Mouse (Mus musculus) forebrain, postnatal 0 days (tissue): ENCODE data around the gene Lypd6b. TPM values are rescaled to one million over a fixed set of nuclear protein-coding genes. Genes with fewer than 3 reads are reported as not detected.

Experiments used
- ATAC-seq: fragments of 200-750 bp; cut with Nextera tagmentation; 2 replicates; pipeline ENCODE4 v1.8.0; 2017; ENCODE audit warnings: mild to moderate bottlenecking, moderate library complexity
- DNase-seq: peaks from one replicate; pipeline ENCODE4 v3.0.0-alpha.2; 2015
- H3K27ac ChIP-seq: fragments of 300-500 bp; sonication (generic); 2 replicates; pipeline ENCODE4 v1.5.1; 2014; ENCODE audit warnings: low read depth, mild to moderate bottlenecking, antibody characterized with exemption, low read length, moderate library complexity, mixed read lengths
- H3K27me3 ChIP-seq: fragments of 300-500 bp; sonication (generic); 2 replicates; pipeline ENCODE4 v1.6.1; 2014; ENCODE audit warnings: mild to moderate bottlenecking, low read length, mixed read lengths; ENCODE audit not compliant: insufficient read depth
- H3K36me3 ChIP-seq: fragments of 300-500 bp; sonication (generic); 2 replicates; pipeline ENCODE4 v1.6.1; 2014; ENCODE audit warnings: mild to moderate bottlenecking, moderate library complexity; ENCODE audit not compliant: insufficient read depth
- H3K4me1 ChIP-seq: fragments of 300-500 bp; sonication (generic); 2 replicates; pipeline ENCODE4 v1.6.1; 2014; ENCODE audit warnings: antibody characterized with exemption; ENCODE audit not compliant: insufficient read depth
- H3K4me2 ChIP-seq: fragments of 300-500 bp; sonication (generic); 2 replicates; pipeline ENCODE4 v1.6.1; 2014; ENCODE audit warnings: low read depth, mild to moderate bottlenecking, moderate library complexity
- H3K4me3 ChIP-seq: fragments of 300-500 bp; sonication (generic); 2 replicates; pipeline ENCODE4 v1.5.1; 2014; ENCODE audit warnings: low read depth, low read length, mixed read lengths
- H3K9ac ChIP-seq: fragments of 300-500 bp; sonication (generic); 2 replicates; pipeline ENCODE4 v1.6.1; 2014; ENCODE audit warnings: mild to moderate bottlenecking
- H3K9me3 ChIP-seq: fragments of 300-500 bp; sonication (generic); 2 replicates; pipeline ENCODE4 v1.6.1; 2016; ENCODE audit warnings: low read length
- CTCF ChIP-seq: sonication (generic); IDR thresholded peaks from 2 replicates; pipeline ENCODE4 v1.5.1; 2016; ENCODE audit warnings: antibody characterized with exemption, control low read depth, low read depth
- WGBS: fragments of 180-500 bp; shearing (Covaris S2); extraction: QIAGEN DNeasy Blood & Tissue Kit; methylation state at CpG from one replicate; pipeline ENCODE4 v1.1.7; 2014; 5-methylcytosine and 5-hydroxymethylcytosine counted together
- polyA plus RNA-seq: library from polyadenylated mRNA; unstranded; fragments of >200 nt; fragmentation: Nextera tagmentation; extraction: Ambion mirVana; gene quantifications from 2 replicates; pipeline ENCODE4 v1.2.1, GENCODE M21; 2015
- total RNA-seq: library from RNA; depleted of rRNA; stranded (reverse); fragments of >200 nt; gene quantifications from 2 replicates; pipeline ENCODE4 v1.2.3, GENCODE M21; 2014

Gene Lypd6b
- total and polyA plus RNA-seq, 2 experiments from 2014 or later, result 18.6 to 22.2 TPM

DNA sequence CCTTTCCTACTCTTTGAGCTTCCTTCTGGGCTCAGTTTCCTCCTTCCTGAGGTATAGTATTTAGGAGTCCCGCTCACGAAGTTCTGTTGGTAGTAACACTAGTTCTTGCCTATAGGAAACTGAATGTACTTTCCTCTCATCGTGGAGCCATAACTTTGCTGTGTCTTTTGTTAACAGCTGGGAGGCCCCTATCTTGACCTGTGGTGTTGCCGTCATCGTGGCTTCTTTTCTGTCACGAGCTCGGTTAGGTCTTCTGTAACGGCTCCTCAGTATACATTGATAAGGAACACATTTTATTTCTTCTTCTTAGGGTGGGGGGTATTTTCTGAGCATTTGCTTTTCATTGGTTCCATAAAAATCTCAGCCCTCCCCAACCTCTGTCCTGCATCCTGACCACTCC lies 74.2 kb downstream of the Lypd6b start:
- Histone ChIP-seq H3K9me3 (no peaks in the 10 kb centered on the region), H3K4me3 (no peak overlapping the region), H3K4me1 (no peaks in the 10 kb centered on the region), H3K4me2 (no peak overlapping the region), H3K27me3 (no peaks in the 10 kb centered on the region), H3K27ac (no peak overlapping the region), H3K36me3 (no peaks in the 10 kb centered on the region), H3K9ac (no peak overlapping the region)
- WGBS, result 75% methylated on average over 8 of the region's 8 CpGs
- ATAC-seq (no peak), DNase-seq (no peak)
- no peak for TF ChIP-seq CTCF

DNA sequence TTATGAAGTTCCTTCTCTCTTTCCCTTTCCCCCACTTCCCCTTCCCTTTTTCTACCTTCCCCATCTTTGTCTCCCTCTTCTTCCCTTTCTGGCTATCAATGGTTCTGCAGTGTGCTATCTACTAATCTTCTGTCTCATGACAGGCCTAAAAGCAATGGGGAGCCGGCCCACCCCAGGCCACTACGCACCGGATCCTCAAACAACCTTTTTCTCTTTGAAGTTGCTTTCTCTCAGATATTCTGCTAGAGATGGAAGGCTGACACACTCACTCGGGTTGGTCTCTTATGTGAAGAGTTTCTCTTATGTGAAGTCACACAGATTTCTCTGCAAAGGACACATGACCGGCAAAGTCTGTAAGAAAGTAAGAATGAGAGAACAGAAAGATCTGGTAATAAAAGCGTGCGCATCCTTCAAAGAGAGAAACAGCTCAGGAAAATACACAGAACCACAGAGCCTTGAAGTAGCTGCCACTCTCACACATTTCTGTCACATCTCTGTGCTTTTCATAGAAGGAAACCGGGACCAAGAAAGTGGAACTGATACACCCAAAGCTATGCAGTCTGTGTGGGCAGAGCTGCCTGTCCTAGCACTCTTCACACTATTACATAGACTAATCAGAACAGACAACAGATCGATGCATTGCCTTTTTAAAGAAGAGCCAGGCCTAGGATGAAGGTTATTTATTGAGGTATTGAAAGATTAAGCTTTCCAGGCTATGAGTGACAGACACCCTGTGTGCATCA lies 80.8 kb downstream of the Lypd6b start:
- no peaks in the 10 kb centered on the region for H3K36me3 ChIP-seq
- H3K4me1 ChIP-seq, result no peaks in the 10 kb centered on the region
- WGBS, result 85% methylated on average over 9 of the region's 9 CpGs
- peak overlapping the region; percentile 48; the same call in 1 of the 2 replicates for H3K27ac ChIP-seq
- no peaks in the 10 kb centered on the region for H3K9me3 ChIP-seq
- H3K4me3 ChIP-seq, result no peak overlapping the region
- H3K27me3 ChIP-seq, result no peaks in the 10 kb centered on the region
- no peak overlapping the region for H3K4me2 ChIP-seq
- H3K9ac ChIP-seq, result no peak overlapping the region
- DNase-seq (no peak), ATAC-seq (no peak)
- no peak for TF ChIP-seq CTCF

DNA sequence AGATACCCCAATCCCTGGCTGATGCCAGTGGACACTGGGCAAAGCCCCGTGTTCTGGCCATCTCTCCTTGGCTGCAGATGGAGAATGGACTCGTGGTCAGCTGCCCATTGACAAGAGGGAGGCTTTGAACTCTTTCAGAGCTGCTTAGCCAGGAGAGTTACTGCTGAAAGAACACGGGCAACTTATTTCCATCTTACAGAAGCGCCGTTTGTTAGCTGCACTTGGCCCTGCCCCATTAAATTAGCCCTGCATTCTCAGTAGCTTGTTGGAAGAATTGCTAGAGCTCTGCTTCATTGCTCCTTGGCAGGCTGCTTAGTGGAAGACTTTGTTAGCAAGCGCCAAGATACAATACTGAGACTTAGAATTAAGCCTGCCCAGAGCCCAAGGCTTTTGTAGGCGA lies 81.6 kb downstream of the Lypd6b start:
- ATAC-seq, result peak; percentile 88
- peak; percentile 69 for DNase-seq
- no peak for TF ChIP-seq CTCF
- peak overlapping the region; percentile 50 for H3K27ac ChIP-seq
- H3K4me3 ChIP-seq, result no peak overlapping the region
- no peak overlapping the region for H3K4me2 ChIP-seq
- no peaks in the 10 kb centered on the region for H3K27me3 ChIP-seq
- H3K36me3 ChIP-seq, result no peaks in the 10 kb centered on the region
- WGBS, result 17% methylated on average over 7 of the region's 7 CpGs
- H3K4me1 ChIP-seq, result no peaks in the 10 kb centered on the region
- no peaks in the 10 kb centered on the region for H3K9me3 ChIP-seq
- no peak overlapping the region for H3K9ac ChIP-seq

DNA sequence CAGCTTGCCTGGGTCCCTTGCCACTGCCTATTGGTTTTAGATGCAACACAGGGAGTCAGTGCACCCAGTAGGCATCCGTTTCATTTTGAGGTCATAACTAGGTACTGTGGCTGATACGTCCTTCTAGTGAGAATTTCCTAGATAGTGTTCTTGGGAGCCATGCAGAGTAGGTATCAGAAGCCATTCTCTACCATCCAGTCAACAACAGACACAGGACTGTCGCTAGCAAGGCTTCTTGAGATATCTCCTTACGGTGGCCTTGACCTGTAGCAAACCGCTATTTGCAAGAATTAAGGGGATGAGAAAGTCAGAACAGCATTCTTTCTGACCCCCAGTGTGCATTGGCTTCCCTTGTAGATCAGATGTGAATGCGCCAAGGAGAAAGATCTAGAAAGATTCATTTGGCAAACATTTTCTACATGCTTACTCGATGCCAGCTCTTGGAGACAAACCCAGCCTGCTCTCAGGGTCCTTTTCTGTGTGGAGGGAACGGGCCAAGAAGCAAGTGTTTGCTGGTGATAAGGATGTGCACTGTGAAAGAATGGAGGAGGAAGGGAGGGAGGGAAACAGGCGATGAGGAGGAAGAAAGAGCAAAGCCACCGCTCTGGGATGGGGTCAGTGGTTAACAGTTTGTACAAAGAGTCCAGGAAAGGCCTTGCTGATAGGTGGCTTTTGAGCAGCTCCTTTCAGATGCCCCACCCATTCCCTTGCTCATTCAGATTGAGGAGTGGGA lies 82.5 kb downstream of the Lypd6b start:
- DNase-seq, result no peak
- Histone ChIP-seq H3K27me3 (no peaks in the 10 kb centered on the region), H3K27ac (peak overlapping the region; percentile 50), H3K36me3 (no peaks in the 10 kb centered on the region), H3K4me2 (no peak overlapping the region), H3K9me3 (no peaks in the 10 kb centered on the region), H3K9ac (no peak overlapping the region), H3K4me3 (no peak overlapping the region), H3K4me1 (no peaks in the 10 kb centered on the region)
- TF ChIP-seq CTCF, result no peak
- WGBS, result 77% methylated on average over 10 of the region's 10 CpGs
- ATAC-seq, result no peak

DNA sequence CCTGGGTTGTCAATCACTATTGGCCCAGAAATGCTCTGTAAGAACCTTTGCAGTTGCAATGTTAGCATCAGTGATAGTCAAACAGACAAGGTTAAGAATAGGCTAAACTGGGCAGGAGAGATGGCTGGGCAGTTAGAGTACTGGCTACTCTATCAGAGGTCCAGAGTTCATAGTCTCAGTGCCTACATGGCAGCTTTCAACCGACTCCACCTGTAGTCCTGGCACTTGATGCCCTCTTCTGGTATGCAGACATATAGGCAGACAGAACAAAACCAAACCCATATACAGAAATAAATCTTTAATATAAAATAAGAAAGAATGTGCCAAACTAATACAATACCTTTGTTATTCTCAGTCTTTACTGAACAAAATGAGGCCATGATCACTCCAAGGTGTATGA lies 83.5 kb downstream of the Lypd6b start:
- ATAC-seq (no peak), DNase-seq (no peak)
- H3K9me3 ChIP-seq, result no peaks in the 10 kb centered on the region
- no peaks in the 10 kb centered on the region for H3K4me1 ChIP-seq
- H3K4me2 ChIP-seq, result no peak overlapping the region
- no peak overlapping the region for H3K4me3 ChIP-seq
- no peak overlapping the region for H3K9ac ChIP-seq
- no peak for TF ChIP-seq CTCF
- H3K27me3 ChIP-seq, result no peaks in the 10 kb centered on the region
- no peak overlapping the region for H3K27ac ChIP-seq
- H3K36me3 ChIP-seq, result no peaks in the 10 kb centered on the region
- WGBS, result 89% methylated on average over 1 of the region's 1 CpGs

DNA sequence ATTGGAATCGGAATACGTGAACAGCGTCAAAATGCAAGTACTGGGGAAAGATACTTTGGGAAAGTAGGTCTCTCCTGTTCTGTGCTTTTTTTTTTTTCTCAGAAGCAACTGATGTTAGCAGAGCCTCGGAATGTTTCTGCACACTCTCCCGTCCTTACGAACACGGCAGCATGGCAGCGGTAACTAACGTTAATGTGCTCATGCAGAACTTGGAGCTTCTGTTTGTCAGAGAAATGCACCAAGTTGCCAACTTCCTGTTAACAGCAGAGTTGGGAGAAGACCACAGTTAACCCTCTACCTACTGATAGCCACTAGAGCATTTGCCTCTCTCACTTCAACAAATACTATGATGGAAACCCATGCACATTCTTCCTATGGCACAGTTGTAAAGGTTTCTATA lies 93.0 kb downstream of the Lypd6b start:
- H3K9ac ChIP-seq, result no peak overlapping the region
- no peaks in the 10 kb centered on the region for H3K36me3 ChIP-seq
- no peak for TF ChIP-seq CTCF
- WGBS, result 49% methylated on average over 9 of the region's 9 CpGs
- ATAC-seq (peak; percentile 65), DNase-seq (peak; percentile 51)
- H3K9me3 ChIP-seq, result no peaks in the 10 kb centered on the region
- H3K4me3 ChIP-seq, result no peak overlapping the region
- H3K4me2 ChIP-seq, result no peak overlapping the region
- peaks cover 5% of the 10 kb centered on the region; the same call in 1 of the 2 replicates for H3K4me1 ChIP-seq
- no peaks in the 10 kb centered on the region for H3K27me3 ChIP-seq
- no peak overlapping the region for H3K27ac ChIP-seq

DNA sequence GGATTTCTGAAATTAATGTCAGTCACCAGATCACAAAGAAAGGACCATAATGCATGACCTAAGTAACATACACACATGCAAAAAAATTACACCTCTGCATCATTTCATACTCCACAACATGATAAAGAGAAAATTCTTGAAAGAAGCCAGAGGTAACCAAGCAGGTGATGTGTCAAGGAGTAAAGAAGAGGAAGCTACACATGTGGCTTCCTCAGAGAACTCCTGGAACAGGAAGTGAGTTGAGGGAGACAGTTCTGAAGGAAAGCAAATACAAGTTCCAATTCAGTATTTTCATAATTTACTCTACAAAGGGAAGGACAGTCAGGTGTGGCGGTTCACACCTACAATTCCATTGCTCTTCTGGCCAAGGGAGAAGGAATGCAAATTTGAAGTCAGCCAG lies 93.5 kb downstream of the Lypd6b start:
- 95% methylated on average over 1 of the region's 1 CpGs for WGBS
- Histone ChIP-seq H3K27me3 (no peaks in the 10 kb centered on the region), H3K36me3 (no peaks in the 10 kb centered on the region), H3K4me3 (no peak overlapping the region), H3K27ac (no peak overlapping the region), H3K9me3 (no peaks in the 10 kb centered on the region), H3K9ac (no peak overlapping the region), H3K4me2 (no peak overlapping the region), H3K4me1 (peaks cover 5% of the 10 kb centered on the region; the same call in 1 of the 2 replicates)
- no peak for DNase-seq
- ATAC-seq, result no peak
- no peak for TF ChIP-seq CTCF
